Mouse (Mus musculus) bone marrow, adult 2 months (tissue): ENCODE data around the gene Fam210b.

Experiments used
- CTCF ChIP-seq: fragments of 200-500 bp; IDR thresholded peaks from 2 replicates; pipeline ENCODE4 v1.5.1; 2011; ENCODE audit warnings: low read length, control low read depth; ENCODE audit not compliant: control insufficient read depth, insufficient read depth
- POLR2A ChIP-seq: fragments of 200-500 bp; IDR thresholded peaks from 2 replicates; pipeline ENCODE4 v1.6.1; 2011; ENCODE audit warnings: low read depth, mild to moderate bottlenecking, control low read depth, low read length, borderline replicate concordance; ENCODE audit not compliant: control insufficient read depth

- TF ChIP-seq POLR2A (no peak), CTCF (no peak)
Measured at GRCm38 (mm10) chr2:172306544-172306943, 38.8 kb upstream of the Fam210b start.
